Mouse (Mus musculus): ENCODE data around the gene Vmn2r66.

The Vmn2r66 gene

GRCm38 (mm10) chr7:85012168-85012567 lies at the start of gene Vmn2r66:
Vmn2r66 (minus strand) TSS chr7:85012268.
- no peak for DNase-seq (ENCODE audit: low spot score in 2 of 2)

DNA sequence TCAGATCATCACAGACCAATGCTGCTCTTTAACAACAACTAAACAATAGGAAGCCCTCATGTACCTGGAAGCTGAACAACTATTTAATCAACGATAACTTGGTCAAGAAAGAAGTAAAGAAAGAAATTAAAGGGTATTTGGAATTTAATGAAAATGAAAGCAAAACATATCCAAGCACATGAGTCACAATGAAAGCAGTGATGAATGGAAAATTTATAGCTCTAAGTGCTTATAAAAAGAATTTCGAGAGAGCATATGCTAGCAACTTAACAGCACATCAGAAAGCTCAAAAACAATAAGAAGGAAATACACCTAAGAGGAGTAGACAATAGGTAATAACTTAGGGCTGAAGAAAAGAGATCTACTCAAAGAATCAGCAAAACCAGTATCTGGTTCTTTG lies 15.4 kb downstream of the Vmn2r66 start:
- DNase-seq (ENCODE audit: low spot score in 2 of 2), result no peak

DNA sequence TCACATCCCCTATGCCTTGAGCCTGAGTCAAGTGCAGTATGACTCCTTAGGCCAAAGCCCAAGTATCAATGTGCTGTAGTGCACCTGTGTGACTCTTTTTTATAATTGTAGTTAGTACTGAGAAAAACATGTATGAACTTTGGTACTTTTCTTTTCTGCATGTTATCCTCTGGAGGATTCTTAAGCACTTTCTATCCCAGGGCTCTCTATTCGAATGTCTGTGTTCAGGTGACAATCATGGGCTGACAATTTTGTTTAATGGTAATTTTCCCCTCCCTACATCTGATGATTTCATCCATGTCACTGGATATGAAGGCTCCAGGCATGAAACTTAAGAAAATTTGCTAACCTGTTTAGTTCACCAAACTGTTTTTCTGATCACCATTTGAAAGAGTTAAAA lies 48.1 kb downstream of the Vmn2r66 start, which contains the start of gene Vmn2r65:
Gene Vmn2r65 (minus strand): TSS at position 101 of the 400 bp plus-strand sequence.
- DNase-seq (ENCODE audit: low spot score in 2 of 2), result no peak

All from right cerebral cortex, adult 2 months (tissue).